Mouse (Mus musculus) limb, embryonic 12.5 days (tissue): ENCODE measurements at regions not wholly inside any gene's neighbourhood (a gene's known extent, or its start where the extent isn't known, plus 50 kb on each side); places are given as distances from the start of the nearest gene placed in this dataset.

Experiments
- ATAC-seq: fragments of 200-750 bp; cut with Nextera tagmentation; 2 replicates; pipeline ENCODE4 v1.8.0; 2017; ENCODE audit warnings: low read depth, moderate TSS enrichment; ENCODE audit not compliant: insufficient number of reproducible peaks, insufficient read depth, low FRiP score, low TSS enrichment
- H3K27ac ChIP-seq: fragments of 300-500 bp; sonication (generic); 2 replicates; pipeline ENCODE4 v1.5.1; 2016; ENCODE audit warnings: mild to moderate bottlenecking, moderate library complexity
- H3K27me3 ChIP-seq: fragments of 300-500 bp; sonication (generic); 2 replicates; pipeline ENCODE4 v1.6.1; 2016; ENCODE audit warnings: mild to moderate bottlenecking, moderate library complexity
- H3K36me3 ChIP-seq: fragments of 300-500 bp; sonication (generic); 2 replicates; pipeline ENCODE4 v1.6.1; 2016; ENCODE audit warnings: mild to moderate bottlenecking, moderate library complexity
- H3K4me1 ChIP-seq: fragments of 300-500 bp; sonication (generic); replicated peaks from 2 replicates; pipeline ENCODE4 v1.6.1; 2016
- H3K4me2 ChIP-seq: fragments of 300-500 bp; sonication (generic); 2 replicates; pipeline ENCODE4 v1.6.1; 2016; ENCODE audit warnings: mild to moderate bottlenecking, moderate library complexity
- H3K4me3 ChIP-seq: fragments of 300-500 bp; sonication (generic); replicated peaks from 2 replicates; pipeline ENCODE4 v1.5.1; 2016; ENCODE audit warnings: mild to moderate bottlenecking
- H3K9ac ChIP-seq: fragments of 300-500 bp; sonication (generic); replicated peaks from 2 replicates; pipeline ENCODE4 v1.6.1; 2016; ENCODE audit warnings: mild to moderate bottlenecking, moderate library complexity
- H3K9me3 ChIP-seq: fragments of 300-500 bp; sonication (generic); 2 replicates; pipeline ENCODE4 v1.6.1; 2016; ENCODE audit warnings: mild to moderate bottlenecking, moderate library complexity
- WGBS: fragments of 180-500 bp; shearing (Covaris S2); methylation state at CpG from one replicate; pipeline ENCODE4 v1.1.7; 2016; 5-methylcytosine and 5-hydroxymethylcytosine counted together

GRCm38 (mm10) chr6:127356442-127356841 lies 90.2 kb upstream of the Parp11 start:
- Histone ChIP-seq H3K4me2 (no peak overlapping the region), H3K36me3 (no peaks in the 10 kb centered on the region), H3K9ac (0 out of 2 replicates have a peak overlapping the region, but pooled peaks have one; percentile 4), H3K4me3 (no peak overlapping the region), H3K27me3 (no peaks in the 10 kb centered on the region), H3K27ac (no peak overlapping the region), H3K4me1 (peaks cover 9% of the 10 kb centered on the region; the same call in 1 of the 2 replicates), H3K9me3 (no peaks in the 10 kb centered on the region)
- no peak for ATAC-seq
- WGBS, result 77% methylated on average over 8 of the region's 8 CpGs

GRCm38 (mm10) chr6:127358805-127359204 lies 87.8 kb upstream of the Parp11 start:
- ATAC-seq, result no peak
- no peaks in the 10 kb centered on the region for H3K9me3 ChIP-seq
- H3K27me3 ChIP-seq, result peaks cover 5% of the 10 kb centered on the region; the same call in 1 of the 2 replicates
- WGBS, result 52% methylated on average over 5 of the region's 5 CpGs
- no peaks in the 10 kb centered on the region for H3K36me3 ChIP-seq
- no peak overlapping the region for H3K27ac ChIP-seq
- peaks cover 16% of the 10 kb centered on the region for H3K4me1 ChIP-seq
- H3K4me2 ChIP-seq, result no peak overlapping the region
- no peak overlapping the region for H3K9ac ChIP-seq
- no peak overlapping the region for H3K4me3 ChIP-seq

- peaks cover 5% of the 10 kb centered on the region; the same call in 1 of the 2 replicates for H3K27me3 ChIP-seq
- no peak overlapping the region for H3K27ac ChIP-seq
- no peak overlapping the region for H3K9ac ChIP-seq
- no peak overlapping the region for H3K4me3 ChIP-seq
- 46% methylated on average over 9 of the region's 9 CpGs for WGBS
- H3K4me2 ChIP-seq, result no peak overlapping the region
- peak; percentile 56; the same call in 1 of the 2 replicates for ATAC-seq
- H3K4me1 ChIP-seq, result peaks cover 16% of the 10 kb centered on the region
- H3K9me3 ChIP-seq, result no peaks in the 10 kb centered on the region
- H3K36me3 ChIP-seq, result no peaks in the 10 kb centered on the region
These were observed 87.2 kb upstream of the Parp11 start for GRCm38 (mm10) chr6:127359391-127359874.

- H3K4me1 ChIP-seq, result peaks cover 15% of the 10 kb centered on the region
- no peak overlapping the region for H3K4me2 ChIP-seq
- no peaks in the 10 kb centered on the region for H3K9me3 ChIP-seq
- no peak overlapping the region for H3K4me3 ChIP-seq
- 83% methylated on average over 5 of the region's 5 CpGs for WGBS
- no peaks in the 10 kb centered on the region for H3K36me3 ChIP-seq
- no peak overlapping the region for H3K27ac ChIP-seq
- ATAC-seq, result no peak
- peaks cover 5% of the 10 kb centered on the region; the same call in 1 of the 2 replicates for H3K27me3 ChIP-seq
- H3K9ac ChIP-seq, result no peak overlapping the region
These were observed 84.5 kb upstream of the Parp11 start for GRCm38 (mm10) chr6:127362166-127362565.

GRCm38 (mm10) chr6:127362966-127363752 lies 83.5 kb upstream of the Parp11 start:
- H3K27me3 ChIP-seq, result peaks cover 5% of the 10 kb centered on the region; the same call in 1 of the 2 replicates
- no peak overlapping the region for H3K4me2 ChIP-seq
- no peak overlapping the region for H3K27ac ChIP-seq
- WGBS, result 12% methylated on average over 8 of the region's 8 CpGs
- ATAC-seq, result peak; percentile 38; the same call in 1 of the 2 replicates
- peak overlapping the region; percentile 44; the same call in 1 of the 2 replicates for H3K9ac ChIP-seq
- peaks cover 15% of the 10 kb centered on the region for H3K4me1 ChIP-seq
- no peaks in the 10 kb centered on the region for H3K36me3 ChIP-seq
- H3K4me3 ChIP-seq, result no peak overlapping the region
- no peaks in the 10 kb centered on the region for H3K9me3 ChIP-seq

GRCm38 (mm10) chr6:127363871-127364590 lies 82.6 kb upstream of the Parp11 start:
- ATAC-seq, result no peak
- 34% methylated on average over 7 of the region's 7 CpGs for WGBS
- Histone ChIP-seq H3K4me2 (no peak overlapping the region), H3K9ac (no peak overlapping the region), H3K9me3 (no peaks in the 10 kb centered on the region), H3K27me3 (peaks cover 5% of the 10 kb centered on the region; the same call in 1 of the 2 replicates), H3K4me3 (no peak overlapping the region), H3K4me1 (peaks cover 12% of the 10 kb centered on the region), H3K36me3 (no peaks in the 10 kb centered on the region), H3K27ac (no peak overlapping the region)

GRCm38 (mm10) chr6:127364591-127365187 lies 82.0 kb upstream of the Parp11 start:
- Histone ChIP-seq H3K27ac (no peak overlapping the region), H3K9me3 (no peaks in the 10 kb centered on the region), H3K4me1 (peaks cover 11% of the 10 kb centered on the region), H3K27me3 (peaks cover 5% of the 10 kb centered on the region; the same call in 1 of the 2 replicates), H3K4me3 (no peak overlapping the region), H3K9ac (no peak overlapping the region), H3K4me2 (no peak overlapping the region), H3K36me3 (no peaks in the 10 kb centered on the region)
- no peak for ATAC-seq
- WGBS, result 57% methylated on average over 5 of the region's 5 CpGs

GRCm38 (mm10) chr6:127365246-127365645 lies 81.4 kb upstream of the Parp11 start:
- Histone ChIP-seq H3K4me2 (no peak overlapping the region), H3K9me3 (no peaks in the 10 kb centered on the region), H3K4me1 (peaks cover 11% of the 10 kb centered on the region), H3K27ac (no peak overlapping the region), H3K4me3 (no peak overlapping the region), H3K9ac (no peak overlapping the region), H3K27me3 (peaks cover 5% of the 10 kb centered on the region; the same call in 1 of the 2 replicates), H3K36me3 (no peaks in the 10 kb centered on the region)
- ATAC-seq, result no peak
- WGBS, result 28% methylated on average over 7 of the region's 7 CpGs

- no peak for ATAC-seq
- WGBS, result 56% methylated on average over 2 of the region's 2 CpGs
- Histone ChIP-seq H3K36me3 (no peaks in the 10 kb centered on the region), H3K27ac (no peak overlapping the region), H3K4me2 (no peak overlapping the region), H3K27me3 (peaks cover 5% of the 10 kb centered on the region; the same call in 1 of the 2 replicates), H3K9me3 (no peaks in the 10 kb centered on the region), H3K4me1 (peaks cover 11% of the 10 kb centered on the region), H3K9ac (no peak overlapping the region), H3K4me3 (no peak overlapping the region)
These were observed 81.0 kb upstream of the Parp11 start for GRCm38 (mm10) chr6:127365651-127366050.

GRCm38 (mm10) chr6:127373052-127373451 lies 73.6 kb upstream of the Parp11 start:
- Histone ChIP-seq H3K27me3 (no peaks in the 10 kb centered on the region), H3K4me3 (no peak overlapping the region), H3K9ac (no peak overlapping the region), H3K27ac (no peak overlapping the region), H3K4me2 (no peak overlapping the region), H3K9me3 (no peaks in the 10 kb centered on the region), H3K36me3 (no peaks in the 10 kb centered on the region), H3K4me1 (no peaks in the 10 kb centered on the region)
- ATAC-seq, result no peak
- WGBS, result 80% methylated on average over 5 of the region's 5 CpGs
